Mouse (Mus musculus) erythroblast, embryonic 14.5 days (primary cell): Measurements from ENCODE around the gene Akt3. TPM values are rescaled to one million over a fixed set of nuclear protein-coding genes. Genes with fewer than 3 reads are reported as not detected.

Experiments
- H3K27me3 ChIP-seq: 2 replicates; pipeline ENCODE4 v1.6.1; 2012; ENCODE audit warnings: inconsistent platforms; ENCODE audit not compliant: control insufficient read depth
- H3K36me3 ChIP-seq: 2 replicates; pipeline ENCODE4 v1.6.1; 2012; ENCODE audit warnings: mild to moderate bottlenecking, inconsistent platforms; ENCODE audit not compliant: control insufficient read depth
- H3K4me1 ChIP-seq: 2 replicates; pipeline ENCODE4 v1.6.1; 2012; ENCODE audit warnings: inconsistent platforms; ENCODE audit not compliant: control insufficient read depth
- H3K4me3 ChIP-seq: replicated peaks from 2 replicates; pipeline ENCODE3; 2012; ENCODE audit warnings: moderate library complexity, mild to moderate bottlenecking, inconsistent platforms
- H3K9me3 ChIP-seq: 2 replicates; pipeline ENCODE4 v1.6.1; 2012; ENCODE audit warnings: low read length, inconsistent platforms, mixed read lengths; ENCODE audit not compliant: control insufficient read depth
- GATA1 ChIP-seq: IDR thresholded peaks from 2 replicates; pipeline ENCODE4 v1.6.1; 2012; ENCODE audit warnings: low read length, inconsistent platforms, mixed read lengths
- TAL1 ChIP-seq: IDR thresholded peaks from 3 replicates; pipeline ENCODE4 v1.6.1; 2012; ENCODE audit warnings: low read length, inconsistent platforms, mixed read lengths
- polyA plus RNA-seq: library from polyadenylated mRNA; stranded (reverse); fragments of >175 nt; gene quantifications from 2 replicates; pipeline ENCODE4 v1.2.3, GENCODE M21; 2012

Akt3 gene
- polyA plus RNA-seq, 1 experiment = not detected

DNA sequence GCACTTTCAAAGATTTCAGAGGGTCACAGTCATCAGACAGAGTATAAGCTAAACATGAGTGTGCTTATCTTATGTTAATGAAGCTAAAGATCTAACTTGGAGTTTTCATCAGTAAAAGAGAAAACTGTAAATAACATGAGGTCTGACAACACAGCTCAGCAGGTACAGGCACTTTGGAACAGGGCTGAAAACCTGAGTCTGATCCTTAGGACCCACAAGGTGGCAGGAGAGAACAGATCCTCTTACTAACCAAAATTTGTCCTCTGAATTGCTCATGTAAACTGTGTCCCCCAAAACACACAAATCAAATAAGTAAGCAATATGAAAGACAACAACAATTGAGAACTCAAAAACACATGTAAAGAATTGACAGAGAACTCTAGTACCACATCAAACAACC is 62.8 kb downstream of the Akt3 start:
- Histone ChIP-seq H3K36me3 (no peaks in the 10 kb centered on the region), H3K4me1 (no peaks in the 10 kb centered on the region), H3K4me3 (no peak overlapping the region), H3K27me3 (no peaks in the 10 kb centered on the region), H3K9me3 (no peaks in the 10 kb centered on the region)
- no peak for TF ChIP-seq GATA1
- TF ChIP-seq TAL1 = no peak

DNA sequence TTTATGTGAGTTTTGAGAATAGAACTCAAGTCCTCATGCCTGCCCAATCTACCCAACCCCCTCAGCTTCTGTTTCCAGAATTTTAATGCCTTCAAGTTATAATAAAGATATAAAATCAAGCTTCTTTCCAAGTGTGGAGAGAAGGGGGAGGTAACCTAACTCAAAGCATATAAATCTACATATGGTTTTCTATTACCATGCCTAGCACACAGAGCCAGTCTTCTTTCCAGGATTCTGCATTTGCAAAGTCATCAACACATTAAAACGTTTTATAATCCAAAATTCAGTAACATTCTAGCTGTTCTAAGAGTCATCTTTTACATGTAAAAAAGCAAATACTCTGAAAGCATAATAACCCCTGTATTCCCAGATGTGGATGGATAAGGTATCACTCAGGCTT is 63.7 kb downstream of the Akt3 start:
- no peaks in the 10 kb centered on the region for H3K27me3 ChIP-seq
- H3K4me3 ChIP-seq = no peak overlapping the region
- no peaks in the 10 kb centered on the region for H3K9me3 ChIP-seq
- no peaks in the 10 kb centered on the region for H3K4me1 ChIP-seq
- H3K36me3 ChIP-seq = no peaks in the 10 kb centered on the region
- TF ChIP-seq GATA1 = no peak
- TF ChIP-seq TAL1 = no peak

DNA sequence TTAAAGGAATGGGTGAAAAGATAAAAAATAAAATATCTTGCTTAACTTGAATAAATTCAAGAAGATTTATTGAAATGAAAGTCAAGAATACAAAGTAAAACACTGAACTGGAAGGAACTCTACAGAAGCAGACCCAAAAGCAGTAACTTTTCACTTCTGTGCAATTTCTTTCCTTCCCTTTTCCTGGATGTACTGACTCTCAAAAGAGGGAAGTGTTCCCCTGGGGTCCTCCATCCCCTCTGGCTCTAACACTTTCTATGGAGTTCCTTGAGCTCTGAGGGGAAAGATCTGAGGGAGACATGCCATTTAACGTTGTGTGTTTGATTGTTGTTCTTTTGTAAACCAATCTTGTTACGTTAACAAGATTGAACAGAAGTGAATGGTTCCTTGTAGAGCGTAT is 66.4 kb downstream of the Akt3 start:
- Histone ChIP-seq H3K36me3 (no peaks in the 10 kb centered on the region), H3K4me3 (no peak overlapping the region), H3K27me3 (no peaks in the 10 kb centered on the region), H3K9me3 (no peaks in the 10 kb centered on the region), H3K4me1 (no peaks in the 10 kb centered on the region)
- TF ChIP-seq GATA1 = no peak
- no peak for TF ChIP-seq TAL1

DNA sequence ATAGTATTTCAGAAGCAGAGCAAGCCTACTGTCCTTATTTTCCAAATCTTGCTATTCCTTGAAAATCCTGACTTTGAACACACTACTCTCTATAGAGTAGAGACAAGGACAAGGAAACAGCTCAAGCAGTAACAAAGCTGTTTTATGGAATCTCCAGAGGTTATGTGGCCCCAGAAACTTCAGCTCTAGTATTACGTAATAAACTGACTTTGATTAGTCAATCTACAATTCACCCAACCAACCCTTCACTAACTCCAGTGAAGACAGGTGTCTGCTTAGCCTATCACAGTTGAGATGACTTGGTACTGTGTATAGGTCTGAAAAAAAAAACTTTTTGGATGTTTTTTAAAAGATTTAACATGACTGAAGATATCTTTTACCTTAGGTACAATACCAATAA is 67.6 kb downstream of the Akt3 start:
- H3K4me1 ChIP-seq = no peaks in the 10 kb centered on the region
- TF ChIP-seq GATA1 = no peak
- no peak for TF ChIP-seq TAL1
- H3K36me3 ChIP-seq = no peaks in the 10 kb centered on the region
- no peaks in the 10 kb centered on the region for H3K27me3 ChIP-seq
- no peaks in the 10 kb centered on the region for H3K9me3 ChIP-seq
- no peak overlapping the region for H3K4me3 ChIP-seq

DNA sequence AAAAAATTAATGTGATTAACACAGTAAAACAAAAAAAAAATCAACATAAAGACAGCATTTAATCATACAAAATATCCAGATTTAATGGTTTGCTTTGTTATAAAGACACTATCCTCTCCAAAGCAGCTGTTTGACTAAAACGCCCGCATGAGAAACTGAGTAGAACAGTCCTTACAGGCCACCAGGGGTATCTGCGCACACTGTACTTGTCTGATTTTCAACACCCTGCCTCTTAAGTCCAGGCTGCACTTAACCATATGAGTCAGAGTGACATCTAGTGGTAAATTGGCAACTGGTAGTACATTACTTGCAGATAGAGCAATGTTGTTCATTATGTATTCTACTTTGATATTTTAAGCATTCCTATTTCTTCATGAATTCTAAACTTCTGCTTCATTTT is 69.3 kb downstream of the Akt3 start:
- H3K9me3 ChIP-seq = no peaks in the 10 kb centered on the region
- no peaks in the 10 kb centered on the region for H3K4me1 ChIP-seq
- TF ChIP-seq GATA1 = no peak
- TF ChIP-seq TAL1 = no peak
- no peaks in the 10 kb centered on the region for H3K27me3 ChIP-seq
- H3K36me3 ChIP-seq = no peaks in the 10 kb centered on the region
- no peak overlapping the region for H3K4me3 ChIP-seq

DNA sequence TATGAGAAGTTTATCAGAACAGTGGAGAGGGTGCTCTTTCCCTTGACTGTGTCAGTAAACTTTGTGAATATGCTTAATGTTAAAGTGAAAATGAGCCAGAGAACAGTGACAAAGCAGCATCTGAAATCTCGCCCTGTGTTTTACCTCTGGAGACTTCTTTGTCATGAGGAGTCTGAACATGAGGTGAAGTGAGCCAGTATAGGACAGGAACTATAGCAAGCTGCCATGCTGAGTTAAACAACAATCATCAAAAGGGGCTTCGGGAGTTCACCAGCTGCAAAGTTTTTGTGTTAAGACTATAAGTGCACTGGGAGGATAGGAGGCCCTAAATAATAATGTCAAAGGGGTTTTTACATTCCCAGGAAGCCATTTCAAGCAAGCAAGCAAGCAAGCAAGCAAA is 71.3 kb downstream of the Akt3 start:
- Histone ChIP-seq H3K36me3 (no peaks in the 10 kb centered on the region), H3K9me3 (no peaks in the 10 kb centered on the region), H3K27me3 (no peaks in the 10 kb centered on the region), H3K4me3 (no peak overlapping the region), H3K4me1 (no peaks in the 10 kb centered on the region)
- TF ChIP-seq GATA1 (no peak), TAL1 (no peak)

DNA sequence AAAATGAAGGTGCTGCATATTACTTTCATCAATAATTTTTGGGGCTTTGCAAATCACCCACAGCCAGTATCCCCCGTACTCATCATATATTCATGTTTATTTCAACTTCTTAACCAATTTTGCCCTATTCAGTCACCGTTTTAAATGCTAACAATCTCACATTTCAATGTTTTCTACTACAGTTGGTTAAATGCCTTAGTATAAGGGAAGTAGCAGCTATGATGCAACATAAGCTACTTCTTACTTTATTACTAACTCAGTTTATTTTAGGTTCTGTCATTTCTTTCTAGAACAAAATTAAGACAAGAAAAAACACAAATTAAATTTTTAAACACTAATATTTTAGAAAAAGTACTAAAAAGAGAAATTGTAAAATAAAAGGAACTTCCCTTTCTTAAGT is 78.4 kb downstream of the Akt3 start:
- Histone ChIP-seq H3K27me3 (no peaks in the 10 kb centered on the region), H3K36me3 (no peaks in the 10 kb centered on the region), H3K9me3 (no peaks in the 10 kb centered on the region), H3K4me1 (no peaks in the 10 kb centered on the region), H3K4me3 (no peak overlapping the region)
- TF ChIP-seq TAL1 (no peak), GATA1 (no peak)

DNA sequence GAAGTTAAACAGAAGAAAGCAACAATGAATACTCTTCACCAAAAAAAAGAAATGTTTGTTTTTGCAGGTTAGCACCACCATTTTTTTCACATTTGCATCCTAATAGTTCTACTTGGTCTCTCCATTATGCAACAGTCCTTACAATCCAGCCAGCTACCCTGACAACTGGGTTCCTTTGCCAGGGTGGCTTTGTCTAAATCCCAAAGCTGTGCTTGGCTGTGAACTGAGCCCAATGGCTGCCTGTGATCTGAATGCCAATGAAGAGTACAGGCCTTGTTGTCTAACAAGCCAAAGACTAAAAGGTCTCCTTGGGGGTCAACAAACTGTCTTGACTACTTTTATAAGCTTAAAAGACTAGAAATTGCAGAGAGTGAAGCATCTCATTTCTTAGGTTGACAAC is 82.6 kb downstream of the Akt3 start:
- H3K36me3 ChIP-seq = no peaks in the 10 kb centered on the region
- TF ChIP-seq TAL1 (no peak), GATA1 (no peak)
- H3K4me3 ChIP-seq = no peak overlapping the region
- no peaks in the 10 kb centered on the region for H3K9me3 ChIP-seq
- H3K27me3 ChIP-seq = no peaks in the 10 kb centered on the region
- H3K4me1 ChIP-seq = no peaks in the 10 kb centered on the region

DNA sequence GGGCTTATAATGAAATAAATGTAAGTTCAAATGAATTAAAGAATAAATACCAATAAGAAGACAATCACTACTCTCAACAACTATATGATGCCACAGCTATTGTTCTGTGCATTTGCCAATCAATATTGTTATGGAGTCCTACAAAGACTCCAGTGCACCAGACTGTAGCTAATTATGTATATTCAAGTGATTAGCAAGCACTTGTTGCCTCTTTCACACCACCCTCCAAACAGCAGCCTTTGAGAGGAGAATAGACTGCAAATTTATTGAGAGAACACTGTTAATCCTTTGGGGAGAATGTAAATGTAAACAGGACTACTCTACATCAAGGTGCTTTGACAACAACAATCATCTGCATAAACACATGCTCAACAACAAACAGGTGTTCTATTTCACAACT is 86.7 kb downstream of the Akt3 start:
- TF ChIP-seq GATA1 = no peak
- TF ChIP-seq TAL1 = no peak
- no peaks in the 10 kb centered on the region for H3K27me3 ChIP-seq

DNA sequence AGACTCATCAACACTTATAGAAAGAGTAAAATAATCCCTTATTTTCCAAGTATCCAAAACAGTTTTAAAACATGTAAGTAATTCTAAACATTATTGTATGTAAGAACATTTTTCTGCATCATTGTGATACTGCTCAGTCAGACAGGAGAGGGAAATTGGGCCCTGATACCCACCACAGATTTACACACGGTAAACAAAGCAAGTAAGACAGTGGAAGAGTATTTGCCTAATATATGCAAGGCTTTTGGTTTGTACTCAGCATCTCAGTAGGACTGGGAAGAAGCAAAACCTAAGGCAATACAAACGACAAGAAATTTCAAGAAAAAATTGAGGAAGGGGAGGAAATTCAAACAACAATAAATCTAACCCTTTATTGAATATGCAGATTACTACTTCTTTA is 92.2 kb downstream of the Akt3 start:
- TF ChIP-seq TAL1 (no peak), GATA1 (no peak)
- Histone ChIP-seq H3K4me1 (no peaks in the 10 kb centered on the region), H3K27me3 (no peaks in the 10 kb centered on the region), H3K36me3 (no peaks in the 10 kb centered on the region), H3K4me3 (no peak overlapping the region), H3K9me3 (no peaks in the 10 kb centered on the region)

More for the DNA sequence above, 86.7 kb downstream of the Akt3 start:
- no peaks in the 10 kb centered on the region for H3K9me3 ChIP-seq
- H3K4me3 ChIP-seq = no peak overlapping the region
- no peaks in the 10 kb centered on the region for H3K36me3 ChIP-seq
- no peaks in the 10 kb centered on the region for H3K4me1 ChIP-seq
